Mouse (Mus musculus) heart, postnatal 0 days (tissue): ENCODE data around the gene Mrps24.

ENCODE experiments used
- CTCF ChIP-seq: IDR thresholded peaks from 2 replicates; pipeline ENCODE4 v1.5.1; 2016; ENCODE audit warnings: antibody characterized with exemption, control low read depth, low read depth
- EP300 ChIP-seq: IDR thresholded peaks from 2 replicates; pipeline ENCODE4 v1.6.1; 2016; ENCODE audit warnings: antibody characterized with exemption, low read depth

DNA sequence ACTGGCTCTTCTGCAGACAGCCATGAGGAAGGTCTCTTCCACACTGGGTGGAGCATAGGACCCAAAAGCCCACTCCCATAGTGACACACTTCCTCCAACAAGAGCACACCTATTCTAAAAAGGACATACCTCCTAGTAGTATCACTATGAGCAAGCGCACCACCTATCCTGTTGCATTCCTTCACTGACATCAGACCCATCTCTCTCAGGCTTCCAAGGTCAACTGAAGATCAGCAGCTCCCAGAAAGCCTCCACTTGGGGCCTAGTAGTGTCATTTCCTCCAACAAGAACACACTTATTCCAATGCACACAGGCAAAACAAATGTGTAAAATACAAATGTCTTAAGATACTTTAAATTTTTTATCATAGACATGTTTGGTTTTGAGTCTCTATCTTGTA is 13.7 kb downstream of the Mrps24 start:
- TF ChIP-seq CTCF = no peak
- TF ChIP-seq EP300 = no peak
